Mouse (Mus musculus) heart, adult 2 months (tissue): ENCODE data around the gene Gnb1l. TPM values are rescaled to one million over a fixed set of nuclear protein-coding genes. Genes with fewer than 3 reads are reported as not detected.

Experiments used
- DNase-seq, 2 experiments: peaks; one replicate each; pipeline ENCODE4 v3.0.0; 2021
- H3K27ac ChIP-seq: fragments of 200-600 bp; 2 replicates; pipeline ENCODE4 v1.8.1; 2022
- H3K27me3 ChIP-seq: fragments of 200-500 bp; 2 replicates; pipeline ENCODE4 v1.6.1; 2012; ENCODE audit warnings: mild to moderate bottlenecking, low read length, inconsistent platforms, mixed read lengths; ENCODE audit not compliant: control insufficient read depth, insufficient read depth
- H3K36me3 ChIP-seq: fragments of 200-500 bp; 2 replicates; pipeline ENCODE4 v1.6.1; 2012; ENCODE audit warnings: low read length, inconsistent platforms; ENCODE audit not compliant: control insufficient read depth, insufficient read depth
- H3K4me1 ChIP-seq: fragments of 200-500 bp; 2 replicates; pipeline ENCODE4 v1.6.1; 2011; ENCODE audit warnings: low read length; ENCODE audit not compliant: control insufficient read depth, insufficient read depth
- H3K4me3 ChIP-seq: fragments of 200-600 bp; 2 replicates; pipeline ENCODE4 v1.8.1; 2022
- H3K79me2 ChIP-seq: fragments of 200-500 bp; replicated peaks from 2 replicates; pipeline ENCODE4 v1.6.1; 2012; ENCODE audit warnings: mild to moderate bottlenecking, inconsistent platforms, low read length, moderate library complexity, mixed read lengths; ENCODE audit not compliant: control insufficient read depth, insufficient read depth
- H3K9ac ChIP-seq: fragments of 200-500 bp; 2 replicates; pipeline ENCODE4 v1.6.1; 2012; ENCODE audit warnings: low read depth, mild to moderate bottlenecking, control low read depth, inconsistent platforms, low read length, mixed read lengths
- CTCF ChIP-seq: fragments of 200-600 bp; IDR thresholded peaks from 2 replicates; pipeline ENCODE4 v1.8.1; 2022; ENCODE audit warnings: antibody characterized with exemption, mild to moderate bottlenecking, moderate library complexity
- EP300 ChIP-seq: fragments of 200-500 bp; IDR thresholded peaks from 2 replicates; pipeline ENCODE4 v1.6.1; 2011; ENCODE audit warnings: low read depth, low read length, control low read depth; ENCODE audit not compliant: insufficient read depth
- POLR2A ChIP-seq: fragments of 200-500 bp; IDR thresholded peaks from 2 replicates; pipeline ENCODE4 v1.6.1; 2011; ENCODE audit warnings: mild to moderate bottlenecking, low read depth, low read length, control low read depth; ENCODE audit not compliant: insufficient read depth
- WGBS: fragments of 180-500 bp; shearing (Covaris S2); methylation state at CpG from one replicate; pipeline ENCODE4 v1.1.7; 2018; 5-methylcytosine and 5-hydroxymethylcytosine counted together
- intact Hi-C: fragments of 180-260 bp; cut with DNase I; formaldehyde crosslinking; loops from one replicate; pipeline ENCODE4 v1.15.1; 2025
- polyA plus RNA-seq: library from polyadenylated mRNA; depleted of rRNA; stranded (reverse); fragments of >200 nt; gene quantifications from 2 replicates; pipeline ENCODE4 v1.2.3, GENCODE M21; 2012
- total RNA-seq, 2 experiments: library from RNA; stranded (reverse); gene quantifications; 2 replicates each; pipeline ENCODE4 v1.2.3; 2021

Gnb1l gene
- total and polyA plus RNA-seq, 3 experiments: 5.3 to 8.5 (median 7.4) TPM

- no peaks in the 10 kb centered on the region for H3K79me2 ChIP-seq
- H3K36me3 ChIP-seq: no peaks in the 10 kb centered on the region
- H3K27ac ChIP-seq: no peak overlapping the region
- H3K4me1 ChIP-seq: no peaks in the 10 kb centered on the region
- H3K4me3 ChIP-seq: no peak overlapping the region
- intact Hi-C loops: no loop called here
- DNase-seq: no peak
- no peaks in the 10 kb centered on the region for H3K27me3 ChIP-seq
- WGBS: 66% methylated on average over 6 of the region's 6 CpGs
- peak; percentile 35 for TF ChIP-seq CTCF
- TF ChIP-seq EP300: no peak
- H3K9ac ChIP-seq: no peak overlapping the region
Measured at GRCm38 (mm10) chr16:18477996-18478395, 20.5 kb upstream of the Gnb1l start.

- Histone ChIP-seq H3K27ac (no peak overlapping the region), H3K36me3 (no peaks in the 10 kb centered on the region), H3K9ac (no peak overlapping the region), H3K27me3 (no peaks in the 10 kb centered on the region), H3K4me1 (no peaks in the 10 kb centered on the region), H3K79me2 (no peaks in the 10 kb centered on the region), H3K4me3 (no peak overlapping the region)
- WGBS: 83% methylated on average over 7 of the region's 7 CpGs
- DNase-seq: no peak
- intact Hi-C loops: no loop called here
- no peak for TF ChIP-seq EP300
- TF ChIP-seq CTCF: no peak
- TF ChIP-seq POLR2A: no peak
Measured at GRCm38 (mm10) chr16:18479667-18480066, 18.8 kb upstream of the Gnb1l start.

GRCm38 (mm10) chr16:18480933-18481485 is 17.5 kb upstream of the Gnb1l start:
- intact Hi-C loops: no loop called here
- H3K9ac ChIP-seq: no peak overlapping the region
- no peaks in the 10 kb centered on the region for H3K36me3 ChIP-seq
- 71% methylated on average over 4 of the region's 4 CpGs for WGBS
- TF ChIP-seq CTCF (no peak), POLR2A (no peak), EP300 (no peak)
- no peaks in the 10 kb centered on the region for H3K4me1 ChIP-seq
- DNase-seq: no peak
- H3K79me2 ChIP-seq: no peaks in the 10 kb centered on the region
- no peaks in the 10 kb centered on the region for H3K27me3 ChIP-seq
- H3K27ac ChIP-seq: no peak overlapping the region
- no peak overlapping the region for H3K4me3 ChIP-seq

- TF ChIP-seq CTCF: no peak
- TF ChIP-seq EP300: no peak
- no peak for TF ChIP-seq POLR2A
- H3K27me3 ChIP-seq: no peaks in the 10 kb centered on the region
- 96% methylated on average over 3 of the region's 3 CpGs for WGBS
- H3K4me3 ChIP-seq: no peak overlapping the region
- H3K36me3 ChIP-seq: no peaks in the 10 kb centered on the region
- intact Hi-C loops: no loop called here
- H3K4me1 ChIP-seq: no peaks in the 10 kb centered on the region
- no peak for DNase-seq
- no peaks in the 10 kb centered on the region for H3K79me2 ChIP-seq
- no peak overlapping the region for H3K9ac ChIP-seq
- H3K27ac ChIP-seq: no peak overlapping the region
Measured at GRCm38 (mm10) chr16:18482431-18482830, 16.1 kb upstream of the Gnb1l start.

GRCm38 (mm10) chr16:18483839-18484238 is 14.7 kb upstream of the Gnb1l start:
- Histone ChIP-seq H3K4me3 (no peak overlapping the region), H3K27me3 (no peaks in the 10 kb centered on the region), H3K27ac (no peak overlapping the region), H3K9ac (no peak overlapping the region), H3K36me3 (no peaks in the 10 kb centered on the region), H3K79me2 (no peaks in the 10 kb centered on the region), H3K4me1 (no peaks in the 10 kb centered on the region)
- intact Hi-C loops: no loop called here
- 86% methylated on average over 5 of the region's 5 CpGs for WGBS
- TF ChIP-seq POLR2A: no peak
- no peak for TF ChIP-seq CTCF
- TF ChIP-seq EP300: no peak
- DNase-seq: no peak

GRCm38 (mm10) chr16:18484386-18484785 is 14.1 kb upstream of the Gnb1l start:
- Histone ChIP-seq H3K79me2 (no peaks in the 10 kb centered on the region), H3K4me3 (no peak overlapping the region), H3K4me1 (no peaks in the 10 kb centered on the region), H3K9ac (no peak overlapping the region), H3K27ac (no peak overlapping the region), H3K27me3 (no peaks in the 10 kb centered on the region), H3K36me3 (no peaks in the 10 kb centered on the region)
- WGBS: 56% methylated on average over 4 of the region's 4 CpGs
- TF ChIP-seq EP300 (no peak), CTCF (no peak), POLR2A (no peak)
- intact Hi-C loops: no loop called here
- no peak for DNase-seq
